Mouse (Mus musculus) G1E-ER4 (cell line): Measurements from ENCODE around the gene Fkbp5. TPM values are rescaled to one million over a fixed set of nuclear protein-coding genes. Genes with fewer than 3 reads are reported as not detected.

ENCODE experiments used
- GATA1 ChIP-seq: IDR thresholded peaks from one replicate; pipeline ENCODE4 v1.8.0; 2012; ENCODE audit warnings: low read length, inconsistent platforms
- polyA plus RNA-seq: library from polyadenylated mRNA; stranded (reverse); fragments of >175 nt; gene quantifications from 2 replicates; pipeline ENCODE4 v1.2.3, GENCODE M21; 2012

Gene Fkbp5
- polyA plus RNA-seq, 1 experiment: 19.5 TPM

DNA sequence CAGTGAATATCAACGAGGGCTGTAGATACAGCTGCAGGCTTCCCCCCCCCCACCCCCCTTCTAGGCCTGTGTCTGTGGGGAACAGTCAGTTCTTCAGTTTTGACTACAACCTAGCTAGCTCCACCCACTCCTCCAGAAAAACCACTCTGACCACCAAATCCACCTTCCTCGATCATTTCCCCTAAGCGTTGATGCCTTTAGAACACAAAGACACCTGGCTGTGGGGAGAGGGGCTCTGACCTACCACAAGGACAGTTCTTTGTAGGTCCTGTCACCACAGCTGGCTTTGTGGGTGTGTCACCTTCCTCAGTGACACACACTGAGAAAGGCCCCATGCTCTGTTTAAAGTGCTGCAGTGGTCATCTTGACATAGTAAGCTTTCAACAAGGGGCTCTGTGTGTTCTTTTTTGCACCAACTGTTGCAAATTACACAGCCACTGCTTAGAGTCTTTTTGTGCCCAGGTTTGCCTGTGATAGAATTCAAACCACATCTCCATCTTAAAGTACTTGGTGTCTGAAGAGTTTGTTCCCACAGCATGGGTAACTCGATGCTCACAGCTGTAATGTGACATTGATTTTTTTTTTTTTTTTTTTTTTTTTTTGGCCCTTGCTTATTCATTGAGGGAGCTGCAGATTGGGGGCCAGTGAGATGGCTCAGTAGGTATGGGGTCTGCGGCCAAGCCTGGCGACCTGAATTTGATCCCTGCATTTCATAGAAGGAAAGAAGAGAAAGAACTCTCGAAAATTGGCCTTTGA is 28.9 kb downstream of the Fkbp5 start:
- TF ChIP-seq GATA1: no peak

DNA sequence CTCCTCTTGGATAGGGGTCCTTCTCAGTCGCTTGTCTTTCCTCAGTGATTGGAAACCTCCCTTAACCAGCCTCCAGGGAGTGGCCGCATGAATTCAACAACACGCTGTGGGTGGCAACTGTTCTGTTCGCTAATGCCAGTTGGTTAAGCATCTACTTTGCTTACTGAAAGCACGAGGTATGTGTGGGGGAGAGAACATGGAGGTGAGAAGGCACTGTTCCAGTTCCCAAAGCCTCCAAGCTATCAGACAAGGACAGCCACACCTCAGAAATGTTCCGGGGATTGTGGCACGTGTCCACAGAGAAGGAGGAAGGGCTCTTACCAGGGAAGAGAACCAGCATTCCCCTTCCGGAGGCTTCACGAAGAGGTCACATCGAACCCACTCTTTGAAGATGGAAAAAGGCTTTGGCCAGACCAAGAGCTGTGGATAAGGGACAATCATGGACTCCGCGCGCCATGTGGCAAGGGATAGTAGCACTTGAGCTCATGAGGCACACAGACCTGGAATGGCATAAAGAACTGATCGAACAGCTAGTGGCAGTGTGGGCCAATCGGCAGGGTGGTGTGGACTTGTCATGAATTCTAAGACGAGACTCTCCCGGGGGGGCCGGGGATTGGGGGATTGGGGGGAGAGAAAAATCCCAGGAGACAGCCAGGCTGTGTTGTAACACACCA is 29.6 kb downstream of the Fkbp5 start:
- TF ChIP-seq GATA1: no peak

DNA sequence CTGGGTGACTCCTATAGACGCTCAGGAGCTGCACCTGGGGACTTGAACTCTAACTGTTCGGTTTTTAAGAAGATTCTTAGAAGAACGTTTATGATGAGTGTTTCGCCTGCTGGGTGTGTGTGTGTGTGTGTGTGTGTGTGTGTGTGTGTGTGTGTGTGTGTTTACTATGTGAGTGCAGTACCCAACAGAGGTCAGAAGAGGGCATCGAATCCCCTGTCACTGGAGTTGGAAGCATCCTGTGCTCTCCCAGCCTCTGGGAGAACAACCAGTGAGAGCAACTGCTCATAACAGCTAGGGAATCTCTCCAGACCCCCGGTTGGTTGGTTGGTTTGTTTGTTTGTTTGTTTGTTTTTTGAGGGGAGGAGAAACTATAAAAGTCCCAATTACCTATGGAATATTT is 30.6 kb downstream of the Fkbp5 start:
- no peak for TF ChIP-seq GATA1

DNA sequence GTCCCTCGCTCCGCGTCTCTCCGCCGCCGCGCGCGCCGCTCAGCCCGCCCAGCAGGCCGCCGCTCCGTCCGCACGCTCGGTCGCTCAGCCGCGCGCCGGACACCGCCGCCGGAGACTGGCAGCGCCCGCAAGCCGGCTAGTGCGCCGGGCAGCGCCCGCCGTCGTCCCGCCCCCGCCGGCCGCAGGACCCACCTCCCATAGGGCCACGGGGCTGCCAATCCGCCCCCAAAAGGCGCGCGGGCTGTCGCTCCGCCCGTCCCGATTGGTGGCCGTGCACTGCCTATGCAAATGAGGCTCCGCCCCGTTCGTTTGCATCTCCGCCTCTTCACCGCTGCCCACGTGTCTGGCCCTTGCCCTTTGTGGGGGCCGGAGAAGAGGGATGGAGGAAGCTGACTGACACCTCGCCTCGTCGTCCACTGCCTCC is 31.3 kb downstream of the Fkbp5 start:
- no peak for TF ChIP-seq GATA1

DNA sequence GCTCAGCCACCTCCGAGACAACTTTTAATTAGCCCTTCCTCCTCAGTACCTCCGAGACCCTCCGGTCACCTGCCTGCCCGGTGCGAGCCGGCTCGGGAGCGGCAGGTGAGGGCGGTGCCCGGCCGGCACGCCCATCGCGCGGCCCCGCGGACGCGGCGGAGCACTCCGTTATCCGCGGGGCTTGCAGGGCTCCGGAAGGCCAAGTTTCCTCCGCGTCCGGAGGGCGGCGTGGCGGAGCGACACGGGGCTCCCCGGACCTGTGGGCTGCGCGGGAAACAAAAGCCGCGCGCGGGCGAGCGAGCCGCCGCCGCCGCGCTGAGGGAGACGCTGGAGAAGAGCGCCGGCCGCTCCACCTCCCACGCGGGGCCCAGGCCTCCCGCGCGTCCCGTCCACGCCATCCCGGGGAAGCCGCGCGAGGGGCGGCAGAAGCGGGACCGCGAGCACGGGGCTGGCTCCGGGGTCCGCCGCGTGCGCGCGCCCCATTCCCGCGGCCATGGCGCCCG is 31.8 kb downstream of the Fkbp5 start:
- no peak for TF ChIP-seq GATA1

DNA sequence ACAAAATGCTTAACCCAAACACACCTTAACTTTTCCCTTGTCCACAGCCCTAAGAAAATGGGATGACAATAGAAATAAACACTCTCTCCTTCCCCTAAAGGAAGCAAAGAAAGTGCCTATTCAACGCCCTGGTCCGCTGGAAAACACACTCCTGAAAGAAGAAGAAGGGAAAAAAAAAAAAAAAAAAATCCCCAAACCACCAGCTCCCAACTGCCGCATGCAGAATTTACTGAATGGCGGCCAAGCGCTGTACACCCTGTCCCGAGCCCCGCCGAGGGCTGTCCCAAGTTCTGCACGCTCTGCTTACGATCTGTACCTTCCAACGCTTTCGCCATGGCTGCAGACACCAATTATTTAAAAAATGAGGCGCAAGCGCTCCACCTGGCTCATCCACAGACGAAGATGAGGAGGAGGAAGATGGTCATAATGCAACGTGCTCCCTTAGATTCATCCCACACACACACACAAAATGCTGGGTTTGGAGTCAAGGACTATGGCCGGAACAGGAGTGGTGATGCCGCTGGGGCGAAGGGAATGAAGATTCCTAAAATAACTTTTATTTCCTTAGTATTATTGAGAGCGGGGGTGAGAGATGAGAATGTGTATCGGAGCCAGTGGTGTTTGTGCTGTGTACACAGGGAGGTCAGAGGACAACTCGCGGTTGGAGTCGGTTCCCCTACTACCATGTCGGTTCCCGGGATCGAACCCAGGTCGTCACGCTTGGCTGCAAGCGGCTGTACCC is 32.5 kb downstream of the Fkbp5 start:
- TF ChIP-seq GATA1: no peak

DNA sequence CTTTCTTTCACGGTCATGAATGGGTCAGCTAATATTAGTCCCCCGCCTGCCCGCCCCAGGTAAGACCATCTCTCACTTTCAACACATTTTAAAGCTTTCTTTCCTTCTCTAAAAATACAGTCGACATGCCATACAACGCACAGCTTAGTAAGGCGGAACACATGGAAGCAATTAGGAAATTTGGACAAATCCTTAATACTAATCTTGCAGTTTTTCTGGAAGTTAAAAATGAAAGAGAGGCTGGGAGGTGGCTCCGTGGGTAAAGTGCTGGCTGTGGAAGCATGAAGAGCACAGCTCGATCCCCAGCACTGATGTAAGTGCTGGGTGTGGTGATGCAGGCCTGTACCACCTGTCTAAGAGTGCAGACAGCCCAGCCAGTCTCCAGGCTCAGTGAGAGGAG is 39.9 kb downstream of the Fkbp5 start:
- TF ChIP-seq GATA1: no peak

DNA sequence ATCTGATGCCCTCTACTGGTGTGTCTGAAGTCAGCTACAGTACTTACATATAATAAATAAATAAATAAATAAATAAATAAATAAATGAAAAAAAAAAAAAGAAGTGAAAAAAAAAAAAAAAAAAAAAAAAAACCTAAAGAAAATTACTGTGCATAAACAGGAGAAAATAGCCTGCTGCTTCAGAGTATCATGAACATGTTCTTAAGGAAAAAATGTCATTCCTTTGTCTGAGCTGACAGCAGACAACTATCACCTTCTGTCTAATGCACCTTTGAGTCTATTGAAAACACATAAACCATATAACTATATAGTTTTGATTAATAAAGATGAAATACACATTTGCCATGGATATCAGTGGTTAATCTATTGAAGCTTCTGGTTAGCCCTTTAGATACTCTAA is 40.9 kb downstream of the Fkbp5 start:
- TF ChIP-seq GATA1: no peak

DNA sequence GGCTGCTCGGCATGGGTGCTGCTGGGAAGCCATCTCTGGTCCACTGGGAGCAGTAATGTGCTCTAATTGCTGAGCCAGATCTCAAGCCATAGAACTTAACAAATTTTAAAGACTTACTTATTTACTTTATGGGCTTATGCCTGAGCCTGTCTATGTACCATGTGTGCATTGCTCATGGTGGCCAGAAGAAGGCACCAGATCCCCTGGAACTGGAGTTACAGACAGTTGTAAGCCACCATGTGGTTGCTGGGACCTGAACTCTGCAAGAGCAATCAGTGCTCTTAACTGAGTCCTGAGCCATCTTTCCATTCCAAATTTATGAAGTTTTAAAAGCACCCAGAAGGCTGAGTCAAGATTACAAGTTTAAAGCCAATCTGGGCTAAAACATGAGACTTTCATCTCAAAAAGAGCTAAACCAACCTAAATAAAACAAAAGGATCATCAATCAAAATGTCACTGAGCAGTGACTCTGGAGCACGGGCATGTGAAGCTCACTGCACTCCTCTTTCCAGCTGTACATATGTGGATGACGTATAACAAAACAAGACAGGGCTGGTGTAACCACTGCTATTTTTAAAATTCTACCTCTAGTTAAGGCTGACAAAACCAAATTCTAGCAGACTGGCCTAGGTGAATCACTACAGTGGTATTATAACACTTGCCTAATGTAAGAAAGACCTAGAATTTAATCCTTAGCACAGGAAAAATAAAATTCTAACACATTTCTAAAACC is 41.6 kb downstream of the Fkbp5 start:
- no peak for TF ChIP-seq GATA1

DNA sequence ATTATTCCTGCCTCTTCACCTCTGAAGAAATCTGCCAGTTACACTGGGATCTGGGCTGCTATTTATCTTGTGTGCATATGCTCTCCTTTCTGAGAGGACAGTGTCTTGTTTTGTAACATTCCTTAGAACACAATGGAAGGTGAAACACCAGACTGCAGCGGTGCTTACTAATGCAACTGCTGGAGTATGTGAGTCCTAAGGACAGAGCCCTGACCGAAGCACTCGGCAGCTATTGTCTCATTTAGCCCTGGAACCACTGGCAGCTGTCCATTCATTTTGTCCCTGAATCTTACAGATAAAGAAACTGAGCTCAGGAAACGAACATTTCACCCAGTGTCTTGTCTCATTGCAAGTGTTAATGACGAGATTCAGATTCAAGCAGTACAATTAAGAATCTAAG is 44.6 kb downstream of the Fkbp5 start:
- no peak for TF ChIP-seq GATA1

DNA sequence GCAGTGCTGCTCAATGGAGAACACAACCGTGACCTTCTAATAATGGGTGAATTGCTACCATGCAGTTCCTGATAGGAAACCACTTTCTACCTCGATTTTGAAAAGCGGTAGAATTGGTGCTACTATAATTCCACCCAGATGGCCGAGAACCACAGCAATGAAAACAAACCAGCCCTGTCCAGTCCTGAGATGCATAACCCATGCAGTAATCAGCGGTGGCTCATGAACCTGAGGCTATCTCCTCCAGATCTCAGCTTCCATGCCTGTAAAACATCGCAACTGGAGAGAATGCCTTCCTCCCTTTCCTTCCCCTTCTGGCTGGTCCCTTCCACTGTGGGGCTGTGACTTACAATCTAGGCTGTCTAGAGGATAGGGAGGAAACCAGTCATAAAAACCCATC is 46.5 kb downstream of the Fkbp5 start:
- no peak for TF ChIP-seq GATA1

DNA sequence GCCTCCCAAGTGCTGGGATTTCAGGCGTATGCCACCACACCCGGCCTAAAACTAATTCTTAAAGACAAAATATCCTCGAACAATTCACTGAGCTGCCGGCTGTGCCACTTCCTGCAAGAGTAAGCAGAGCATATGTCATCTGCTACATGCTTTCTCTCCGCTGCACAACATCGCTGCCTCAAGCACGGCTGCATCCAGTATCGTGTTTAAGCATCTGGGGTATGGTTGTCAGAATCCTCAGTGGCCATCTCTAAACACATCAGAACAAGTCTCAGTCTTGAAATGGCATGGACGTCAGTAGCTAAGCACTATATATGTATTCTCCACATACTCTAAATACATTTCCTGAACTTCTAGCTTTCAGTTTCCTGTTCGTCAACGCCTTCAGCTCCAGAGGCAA is 49.6 kb downstream of the Fkbp5 start:
- no peak for TF ChIP-seq GATA1

DNA sequence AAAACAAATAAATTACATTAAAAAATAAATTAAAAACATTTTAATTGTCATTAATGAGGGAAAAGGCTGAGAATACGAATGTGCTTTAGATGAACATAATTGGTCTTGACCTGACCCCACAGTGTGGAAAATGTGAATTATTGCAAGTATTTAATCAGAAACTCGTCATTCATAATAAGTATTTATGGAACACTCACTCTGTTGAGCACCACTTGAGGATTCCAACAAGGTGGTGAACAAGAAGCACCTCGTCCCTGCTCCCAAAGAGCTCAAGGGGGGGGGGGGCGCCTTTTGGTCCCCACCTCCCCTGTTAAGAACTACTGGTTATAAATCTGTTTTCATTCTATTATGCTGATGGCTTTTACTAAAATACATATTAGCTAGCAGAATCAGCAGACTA is 51.4 kb downstream of the Fkbp5 start:
- no peak for TF ChIP-seq GATA1

DNA sequence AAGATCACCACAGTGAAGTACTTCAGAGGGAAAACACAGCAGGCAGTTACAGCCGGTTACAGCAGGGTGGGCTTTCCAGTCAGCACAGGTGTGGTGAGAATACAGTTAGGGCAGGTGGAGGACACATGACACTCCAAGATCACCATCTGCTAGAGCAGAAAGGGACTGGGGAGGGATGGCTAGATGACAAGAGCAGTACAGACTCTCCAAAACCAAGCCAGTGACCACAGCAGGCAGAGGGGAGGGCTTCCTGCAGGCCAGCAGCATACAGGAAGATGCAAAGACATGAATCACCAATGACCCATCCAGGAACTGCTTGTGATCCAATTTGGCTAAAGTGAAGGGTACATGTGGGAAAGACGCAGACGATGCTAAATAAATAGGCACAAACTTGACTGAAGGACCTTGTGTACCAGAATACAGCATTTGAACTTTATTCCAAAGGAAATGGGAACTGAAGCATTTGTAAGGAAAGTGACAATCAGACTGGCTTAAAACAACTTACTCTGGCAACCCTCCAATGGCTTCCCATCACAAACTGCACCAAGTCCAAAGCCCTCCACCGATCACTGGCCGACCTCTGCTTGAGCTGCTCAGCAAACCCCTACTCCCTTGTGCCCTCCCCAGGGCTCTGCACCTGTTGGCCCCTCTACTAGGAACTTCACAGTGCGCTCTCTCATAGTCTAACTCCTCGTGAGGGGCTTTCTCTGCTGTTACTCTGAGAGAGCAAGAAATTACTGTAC is 53.5 kb downstream of the Fkbp5 start:
- TF ChIP-seq GATA1: no peak

DNA sequence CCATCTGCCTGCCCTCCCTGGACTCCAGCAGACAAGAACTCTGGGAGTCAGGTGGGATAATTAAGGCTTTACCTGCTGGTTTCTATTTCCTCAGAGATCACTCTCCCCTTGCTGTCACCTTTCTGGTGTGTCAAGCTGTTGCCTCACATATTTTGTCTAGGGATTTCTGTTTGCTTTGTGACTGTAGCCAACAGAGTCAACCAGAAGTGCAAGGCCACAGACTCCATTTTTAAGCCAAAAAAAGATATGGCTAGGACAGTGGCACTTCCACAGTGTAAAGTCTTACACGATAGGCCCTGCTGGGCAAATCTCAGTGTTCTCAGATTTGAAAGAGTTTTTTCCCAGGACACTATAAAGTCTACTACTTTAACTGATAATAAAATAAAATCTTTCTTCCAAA is 56.9 kb downstream of the Fkbp5 start:
- no peak for TF ChIP-seq GATA1
